Mouse (Mus musculus) c-Kit-positive CD71-negative TER-119-negative erythroid progenitor cells, embryonic 14.5 days (primary cell): ENCODE data around the gene Mybpc2.

Experiments
- DNase-seq: peaks from one replicate; pipeline ENCODE4 v3.0.0-alpha.2; 2013; ENCODE audit warnings: low read depth

Gene Mybpc2

DNA sequence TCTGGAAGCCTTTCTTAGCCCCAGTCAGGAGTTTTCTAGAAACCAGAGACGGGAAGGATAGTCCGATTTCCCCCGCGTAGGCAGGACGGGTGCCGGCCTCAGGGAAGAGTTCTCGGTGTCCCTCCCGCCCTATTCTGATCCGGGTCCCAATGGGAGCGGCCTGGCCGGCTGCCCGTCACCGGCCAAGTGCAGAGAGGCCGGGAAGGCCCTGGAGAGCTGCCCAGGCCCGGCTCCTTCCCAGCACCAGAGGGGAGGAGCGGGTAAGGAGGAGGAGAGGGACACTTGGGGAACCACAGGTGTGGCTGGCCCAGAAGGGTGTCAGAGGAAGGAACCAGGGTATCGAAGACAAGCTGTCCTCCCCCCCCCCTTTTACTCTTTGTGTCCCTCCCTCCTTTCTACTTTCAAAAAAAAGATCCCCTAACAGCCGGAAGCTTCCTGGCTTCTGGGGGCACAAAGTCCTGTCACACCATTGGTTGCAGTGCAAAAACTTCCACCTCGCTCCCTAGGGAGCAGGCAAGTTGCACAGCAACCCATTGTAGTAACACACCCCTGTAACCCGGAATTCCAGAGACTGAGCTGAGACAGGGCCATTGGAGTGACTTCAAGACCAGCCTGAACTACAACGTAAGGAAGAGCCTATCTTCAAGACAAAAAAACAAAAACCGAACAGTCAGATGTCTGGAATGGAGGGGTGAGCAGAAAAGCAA is 823 bp upstream of the Mybpc2 start:
- DNase-seq, result no peak

DNA sequence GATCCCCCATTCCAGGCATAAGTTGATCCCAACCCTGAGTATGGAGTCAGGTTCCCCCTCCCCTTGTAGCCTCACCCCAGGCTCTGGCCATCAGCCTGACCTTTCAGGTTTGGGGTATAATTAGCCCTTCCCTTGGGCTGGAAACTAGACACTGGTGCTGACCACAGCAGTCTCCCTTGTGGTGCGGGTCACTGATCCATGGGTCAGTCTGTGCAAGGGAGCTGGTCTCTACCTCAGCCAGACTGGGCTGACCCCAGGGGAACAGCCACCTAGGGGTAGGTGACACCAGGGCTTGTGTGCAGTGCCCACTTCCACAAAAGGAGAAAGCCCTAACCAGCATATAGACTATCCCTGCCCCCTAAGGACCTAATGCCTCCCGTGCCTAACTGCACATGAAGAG is 1.4 kb downstream of the Mybpc2 start:
- DNase-seq, result no peak

GRCm38 (mm10) chr7:44521710-44522109 is 2.7 kb downstream of the Mybpc2 start:
- DNase-seq, result no peak

DNA sequence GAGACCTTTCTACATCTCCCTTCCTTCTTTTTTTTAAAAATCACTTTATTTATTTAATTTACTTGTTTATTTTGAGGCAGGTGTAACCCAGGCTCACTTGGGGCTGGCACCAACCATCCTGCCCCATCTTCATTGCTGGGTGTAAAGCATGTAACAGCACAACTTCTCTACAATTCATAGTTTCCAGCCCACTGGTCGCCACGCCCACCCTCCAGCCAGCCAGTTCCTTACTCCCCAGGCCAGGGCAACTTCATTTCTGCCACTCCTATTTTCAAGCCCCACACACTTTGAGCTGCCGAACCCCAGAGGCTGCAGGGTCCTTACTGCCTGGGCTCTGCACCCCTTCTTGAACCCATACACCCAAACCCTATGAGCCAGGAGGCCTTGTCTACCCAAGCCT is 3.5 kb downstream of the Mybpc2 start:
- DNase-seq, result no peak

- no peak for DNase-seq
Measured at GRCm38 (mm10) chr7:44519240-44519913, 5.1 kb downstream of the Mybpc2 start.

- DNase-seq, result no peak
Measured at GRCm38 (mm10) chr7:44507491-44507890, 17.0 kb downstream of the Mybpc2 start.

DNA sequence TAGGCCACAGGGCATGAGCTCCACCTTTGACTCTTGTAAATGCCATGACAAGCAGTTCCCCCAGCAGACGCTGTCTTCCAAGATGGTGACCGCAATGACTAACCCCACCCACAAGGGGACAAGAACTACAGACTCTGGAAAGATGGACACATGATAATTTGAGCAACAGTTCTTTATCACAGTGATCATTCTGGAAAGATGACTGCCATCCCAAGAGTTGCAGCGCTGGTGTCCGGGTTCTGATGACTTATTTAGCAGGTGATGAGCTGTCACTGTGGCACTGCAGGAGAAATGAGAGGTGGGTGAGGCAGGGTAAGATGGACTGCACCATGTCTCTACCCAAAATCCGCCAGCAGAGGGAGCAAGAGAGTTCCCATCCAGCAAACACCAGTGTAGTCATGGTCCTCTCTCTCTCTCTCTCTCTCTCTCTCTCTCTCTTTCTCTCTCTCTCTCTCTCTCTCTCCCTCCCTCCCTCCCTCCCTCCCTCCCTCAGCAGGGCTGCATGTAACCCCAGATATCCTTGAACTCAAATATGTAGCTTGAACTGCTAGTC is 22.8 kb downstream of the Mybpc2 start:
- DNase-seq, result peak; percentile 75

- no peak for DNase-seq
Measured at GRCm38 (mm10) chr7:44500046-44500445, 24.4 kb downstream of the Mybpc2 start.

DNA sequence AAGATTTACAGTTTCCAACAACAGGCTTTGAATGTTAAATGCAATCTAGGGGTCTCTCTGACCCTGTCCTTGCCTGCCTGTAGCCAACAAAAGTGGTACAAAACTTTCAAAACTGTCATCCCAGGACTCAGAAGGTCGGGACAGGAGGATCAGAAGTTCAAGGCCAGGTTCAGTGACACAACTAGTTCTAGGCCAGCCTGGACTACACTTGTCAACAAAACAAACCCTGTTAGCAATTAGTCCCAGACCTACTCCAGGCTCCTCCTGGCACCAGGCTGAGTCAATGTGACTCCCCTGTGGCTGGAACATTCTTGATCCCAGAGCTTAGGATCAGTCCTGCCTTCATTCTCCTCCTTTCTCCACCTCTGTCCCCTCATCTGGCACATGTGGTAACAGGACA is 25.5 kb downstream of the Mybpc2 start:
- DNase-seq, result no peak

DNA sequence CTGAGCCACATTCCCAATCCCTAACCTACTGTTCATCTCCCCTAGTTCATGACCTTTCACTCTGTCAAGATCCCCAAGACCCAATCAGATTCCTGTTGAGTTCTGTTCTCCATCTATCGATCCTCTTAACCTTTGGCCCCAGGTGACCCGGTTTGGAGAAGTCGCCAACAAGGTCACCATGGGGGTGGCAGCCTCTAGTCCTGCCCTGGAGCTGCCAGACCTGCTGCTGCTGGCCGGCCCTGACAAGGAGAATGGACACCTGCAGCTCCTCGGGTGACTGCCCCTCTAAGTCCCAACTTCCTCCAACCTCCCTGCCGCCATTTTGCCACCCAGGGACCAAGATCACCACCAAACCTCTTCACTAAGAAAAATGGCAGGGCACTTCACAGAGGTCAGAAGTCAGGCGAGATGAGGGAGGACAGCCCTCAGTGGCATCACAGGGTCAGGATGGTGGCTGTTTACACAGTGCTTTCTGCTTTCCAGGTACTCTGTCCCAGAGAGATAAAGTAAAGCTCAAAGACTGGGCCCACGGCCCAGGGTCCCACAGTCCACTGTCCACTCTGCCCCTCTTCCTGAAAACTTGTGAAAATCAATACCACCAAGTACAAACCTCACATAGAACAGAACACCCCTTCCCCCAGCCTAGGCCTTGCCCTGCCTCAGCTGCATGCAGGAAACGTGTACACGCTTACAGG is 26.9 kb downstream of the Mybpc2 start:
- DNase-seq, result no peak

GRCm38 (mm10) chr7:44496771-44497109 is 27.7 kb downstream of the Mybpc2 start:
- DNase-seq, result no peak

GRCm38 (mm10) chr7:44495992-44496770 is 28.3 kb downstream of the Mybpc2 start, which contains the start of the genes Emc10 and Fam71e1:
Emc10 (minus strand) TSS chr7:44496529.
Fam71e1 (plus strand) TSS chr7:44496581.
- DNase-seq, result peak; percentile 98

- DNase-seq, result no peak
Measured at GRCm38 (mm10) chr7:44495086-44495485, 29.4 kb downstream of the Mybpc2 start.

- no peak for DNase-seq
Measured at GRCm38 (mm10) chr7:44494681-44495080, 29.8 kb downstream of the Mybpc2 start.

DNA sequence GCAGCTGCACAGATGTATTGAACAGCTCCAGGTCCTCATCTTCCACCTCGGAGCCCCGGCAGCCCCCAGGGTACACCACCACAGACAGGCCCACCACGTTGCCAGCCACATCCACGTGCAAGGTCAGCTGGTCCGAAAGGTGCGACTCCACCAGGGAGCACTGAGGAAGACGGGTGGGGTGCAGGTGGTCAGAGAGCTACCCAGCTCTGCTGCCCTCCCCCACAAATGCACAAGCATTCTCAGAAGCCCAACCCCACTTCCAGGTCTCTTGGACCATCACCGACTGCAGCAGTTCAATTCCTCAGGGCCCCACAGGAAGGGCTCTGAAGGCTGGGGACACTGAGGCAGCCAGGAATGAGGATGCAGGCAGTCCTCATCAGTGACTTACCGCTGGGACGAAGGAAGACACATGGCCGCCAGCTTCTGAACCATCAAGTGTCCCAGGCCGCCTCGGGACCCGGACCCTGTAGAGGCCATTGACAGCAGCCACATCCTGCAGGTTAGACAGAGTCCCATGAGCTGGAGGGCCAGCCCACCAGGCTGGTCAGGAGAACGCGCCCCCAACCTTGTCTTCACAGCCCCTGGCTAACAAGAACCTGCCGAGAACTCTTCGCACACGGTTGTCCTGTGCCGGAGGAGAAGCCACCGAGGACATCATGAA is 32.2 kb downstream of the Mybpc2 start:
- no peak for DNase-seq

- DNase-seq, result no peak
Measured at GRCm38 (mm10) chr7:44491391-44491790, 33.1 kb downstream of the Mybpc2 start.

- no peak for DNase-seq
Measured at GRCm38 (mm10) chr7:44490281-44490680, 34.2 kb downstream of the Mybpc2 start.

GRCm38 (mm10) chr7:44488545-44488944 is 35.9 kb downstream of the Mybpc2 start:
- no peak for DNase-seq

GRCm38 (mm10) chr7:44487936-44488335 is 36.5 kb downstream of the Mybpc2 start:
- DNase-seq, result no peak

DNA sequence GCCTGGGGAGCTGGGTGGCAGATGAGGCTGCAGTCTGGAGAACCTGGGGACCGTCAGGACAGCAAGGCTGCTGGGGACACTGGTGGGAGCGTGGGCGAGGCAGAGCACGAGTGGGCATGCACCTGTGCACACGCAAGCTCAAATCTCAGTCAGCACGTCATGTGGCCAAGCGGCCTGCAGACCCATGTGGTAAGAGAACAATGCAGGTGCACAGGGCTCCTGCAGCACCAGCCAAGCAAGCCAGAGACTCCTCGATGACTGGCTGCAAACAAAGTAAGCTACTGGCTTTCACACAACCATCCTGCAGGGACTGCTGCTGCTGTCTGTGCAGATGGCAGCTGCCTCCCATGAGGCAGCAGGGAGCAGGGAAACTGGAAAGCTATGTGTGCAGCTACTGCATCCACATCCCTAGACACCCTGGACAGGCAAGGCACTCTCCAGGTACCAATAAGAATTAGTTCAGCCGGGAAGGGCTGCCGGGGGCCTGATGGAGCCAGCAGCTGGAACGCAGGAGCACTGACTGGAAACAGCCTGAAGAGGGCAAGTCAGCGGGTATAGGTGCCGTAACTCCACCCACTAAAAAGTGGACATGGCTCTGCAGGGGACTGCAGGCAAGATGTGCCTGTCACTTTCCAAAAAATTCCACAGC is 37.4 kb downstream of the Mybpc2 start:
- no peak for DNase-seq
